Mouse (Mus musculus) lung, postnatal 0 days (tissue): ENCODE measurements around the gene Gm156.

ENCODE experiments used
- CTCF ChIP-seq: IDR thresholded peaks from 2 replicates; pipeline ENCODE4 v1.5.1; 2016; ENCODE audit warnings: antibody characterized with exemption, mild to moderate bottlenecking
- EP300 ChIP-seq: IDR thresholded peaks from 2 replicates; pipeline ENCODE4 v1.6.1; 2016; ENCODE audit warnings: antibody characterized with exemption, mild to moderate bottlenecking, control low read depth

GRCm38 (mm10) chr6:129825559-129825958 lies 41.5 kb upstream of the Gm156 start:
- TF ChIP-seq CTCF, result no peak
- TF ChIP-seq EP300, result no peak
